Mouse (Mus musculus) spleen, adult 12 weeks (tissue): ENCODE data around the gene Ghrhr.

Experiments
- DNase-seq: peaks from one replicate; pipeline ENCODE4 v3.0.0; 2022; ENCODE audit warnings: low spot score

The Ghrhr gene

GRCm38 (mm10) chr6:55396176-55396575, 20.1 kb downstream of the Ghrhr start:
- no peak for DNase-seq

- no peak for DNase-seq
These were observed 20.5 kb downstream of the Ghrhr start for GRCm38 (mm10) chr6:55396622-55397041.

- DNase-seq, result no peak
These were observed 23.0 kb downstream of the Ghrhr start for GRCm38 (mm10) chr6:55398869-55399628.

- DNase-seq, result no peak
These were observed 23.8 kb downstream of the Ghrhr start for GRCm38 (mm10) chr6:55399910-55400309.

GRCm38 (mm10) chr6:55402041-55402776, 26.1 kb downstream of the Ghrhr start:
- DNase-seq, result no peak

GRCm38 (mm10) chr6:55403411-55404309, 27.6 kb downstream of the Ghrhr start:
- DNase-seq, result no peak

GRCm38 (mm10) chr6:55404421-55404990, 28.4 kb downstream of the Ghrhr start:
- DNase-seq, result no peak

GRCm38 (mm10) chr6:55407345-55407744, 31.2 kb downstream of the Ghrhr start:
- no peak for DNase-seq

GRCm38 (mm10) chr6:55410119-55410775, 34.2 kb downstream of the Ghrhr start:
- DNase-seq, result no peak

GRCm38 (mm10) chr6:55410977-55411376, 34.9 kb downstream of the Ghrhr start:
- DNase-seq, result no peak

- DNase-seq, result no peak
These were observed 40.1 kb downstream of the Ghrhr start for GRCm38 (mm10) chr6:55416202-55416601.

GRCm38 (mm10) chr6:55418746-55419410, 42.8 kb downstream of the Ghrhr start:
- no peak for DNase-seq

- no peak for DNase-seq
These were observed 44.3 kb downstream of the Ghrhr start for GRCm38 (mm10) chr6:55420411-55420810.

GRCm38 (mm10) chr6:55420869-55421361, 44.8 kb downstream of the Ghrhr start:
- no peak for DNase-seq

- DNase-seq, result no peak
These were observed 56.0 kb downstream of the Ghrhr start for GRCm38 (mm10) chr6:55432121-55432520.

GRCm38 (mm10) chr6:55434360-55434759, 58.3 kb downstream of the Ghrhr start:
- no peak for DNase-seq

- DNase-seq, result no peak
These were observed 59.4 kb downstream of the Ghrhr start for GRCm38 (mm10) chr6:55435266-55436159.

- no peak for DNase-seq
These were observed 61.8 kb downstream of the Ghrhr start for GRCm38 (mm10) chr6:55437919-55438318.
